Mouse (Mus musculus) brain, embryonic 14.5 days (tissue): ENCODE measurements at regions not wholly inside any gene's neighbourhood (a gene's known extent, or its start where the extent isn't known, plus 50 kb on each side); places are given as distances from the start of the nearest gene placed in this dataset.

ENCODE experiments used
- CTCF ChIP-seq: fragments of 200-500 bp; IDR thresholded peaks from 2 replicates; pipeline ENCODE4 v1.5.1; 2012; ENCODE audit warnings: inconsistent platforms, mild to moderate bottlenecking, moderate library complexity, borderline replicate concordance; ENCODE audit not compliant: insufficient read depth, insufficient read length; ENCODE audit errors: extremely low read depth
- POLR2A ChIP-seq: fragments of 200-500 bp; IDR thresholded peaks from 2 replicates; pipeline ENCODE4 v1.6.1; 2012; ENCODE audit warnings: mild to moderate bottlenecking, inconsistent platforms, borderline replicate concordance; ENCODE audit not compliant: poor library complexity, insufficient read depth, insufficient read length, severe bottlenecking; ENCODE audit errors: extremely low read depth

DNA sequence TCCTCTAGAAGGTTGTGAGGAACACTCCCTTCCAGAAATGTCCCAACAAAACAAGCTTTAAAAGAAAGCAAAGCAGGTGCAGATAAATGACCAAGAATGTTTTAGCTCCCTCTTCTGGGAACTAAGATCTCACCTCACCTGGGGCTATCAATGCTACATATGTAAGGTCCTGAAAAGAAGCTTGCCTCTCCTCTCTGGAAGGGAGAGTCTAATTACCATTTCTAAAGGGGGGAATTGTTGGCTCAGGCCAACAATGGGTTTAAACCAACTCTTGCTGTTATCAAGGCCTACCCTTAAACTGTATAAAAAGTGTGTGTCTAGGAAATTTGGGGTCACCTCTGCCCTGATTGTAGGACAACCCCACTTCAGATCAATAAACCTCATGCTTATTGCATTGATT, 1508.1 kb downstream of the Fam181b start:
- TF ChIP-seq CTCF, result no peak
- no peak for TF ChIP-seq POLR2A
